Mouse (Mus musculus): ENCODE data around the gene Cd209f.
"Not testable (repeated sequence)": the region's sequence is repeated elsewhere in the genome, so short reads cannot be mapped to it uniquely, and the experiment has no call there.

Gene Cd209f

DNA sequence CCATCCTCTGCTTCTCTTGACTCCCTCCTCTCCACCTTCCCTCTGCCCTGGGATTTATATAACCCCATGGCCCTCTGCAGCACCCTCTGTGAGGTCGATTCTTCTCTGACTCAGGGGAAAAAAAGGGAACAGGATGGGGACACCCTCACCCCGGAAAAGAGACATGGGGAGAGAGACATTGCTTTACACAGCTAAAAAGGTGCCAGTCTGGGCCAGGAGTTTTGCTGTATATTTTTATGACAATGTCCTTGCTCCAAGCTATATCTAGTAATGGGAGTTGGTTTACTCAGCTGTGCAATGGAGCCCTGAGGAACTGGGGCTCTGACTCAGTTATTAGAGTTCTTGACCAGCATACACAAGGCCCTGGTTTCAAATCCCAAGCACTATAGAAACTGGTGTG is at the start of gene Cd209f:
Cd209f (minus strand) TSS at position 101 of the 400 bp plus-strand sequence.
- not testable (repeated sequence) for DNase-seq (ENCODE audit: low read depth, low spot score)

DNA sequence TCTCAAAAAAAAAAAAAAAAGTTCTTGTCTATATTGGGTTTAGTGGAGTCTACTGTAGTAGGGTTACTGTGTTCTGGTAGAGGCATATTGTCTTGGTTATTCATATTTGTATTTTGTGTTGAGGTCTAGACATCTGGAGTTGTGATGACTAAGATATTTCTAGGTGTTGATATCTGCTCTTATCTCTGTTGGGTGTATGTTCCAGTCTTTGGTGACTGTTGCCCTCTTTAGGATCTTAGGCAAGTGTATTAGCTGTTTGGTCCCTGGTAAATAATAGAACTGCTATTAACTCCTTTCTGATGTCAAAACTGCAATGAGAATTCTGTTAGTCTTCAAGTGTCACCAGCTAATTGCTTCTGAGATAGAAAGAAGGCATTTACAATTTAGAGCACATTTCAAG is 49.2 kb upstream of the Cd209f start:
- DNase-seq (ENCODE audit: low read depth, low spot score), result no peak

DNA sequence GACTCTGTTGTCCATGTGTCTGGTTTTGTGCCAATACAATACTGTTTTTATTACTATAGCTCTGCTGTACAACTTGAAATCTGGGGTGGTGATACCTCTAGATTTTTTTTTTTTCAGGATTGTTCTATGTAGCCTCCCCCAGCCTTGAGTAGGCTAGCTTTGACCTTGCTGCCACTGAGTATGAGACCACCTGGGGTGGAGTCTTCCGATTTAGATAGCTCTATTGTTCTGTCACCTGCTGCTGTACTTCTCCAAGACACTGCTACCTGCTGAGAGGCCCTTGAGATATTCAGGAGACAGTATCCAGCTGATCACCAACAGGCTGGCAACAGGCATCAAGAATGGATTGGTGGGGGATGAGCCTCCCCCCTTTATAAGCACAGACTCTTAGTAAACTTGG is 41.6 kb upstream of the Cd209f start:
- peak; percentile 88 for DNase-seq (ENCODE audit: low read depth, low spot score)

DNA sequence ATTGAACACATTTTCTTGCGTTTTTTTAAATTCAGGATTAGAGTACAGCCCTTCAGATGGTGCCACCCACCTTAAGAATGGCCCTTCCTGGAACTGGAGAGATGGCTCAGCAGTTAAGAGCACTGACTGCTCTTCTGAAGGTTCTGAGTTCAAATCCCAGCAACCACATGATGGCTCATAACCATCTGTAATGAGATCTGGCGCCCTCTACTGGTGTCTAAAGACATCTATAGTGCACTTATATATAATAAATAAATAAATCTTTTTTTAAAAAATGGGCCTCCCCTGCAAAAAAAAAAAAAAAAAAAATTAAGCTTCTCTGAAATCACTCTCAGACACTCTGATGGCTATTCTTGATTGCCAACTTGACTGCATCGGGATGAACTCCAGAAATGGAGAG is 36.1 kb upstream of the Cd209f start:
- peak; percentile 23 for DNase-seq (ENCODE audit: low read depth, low spot score)

DNA sequence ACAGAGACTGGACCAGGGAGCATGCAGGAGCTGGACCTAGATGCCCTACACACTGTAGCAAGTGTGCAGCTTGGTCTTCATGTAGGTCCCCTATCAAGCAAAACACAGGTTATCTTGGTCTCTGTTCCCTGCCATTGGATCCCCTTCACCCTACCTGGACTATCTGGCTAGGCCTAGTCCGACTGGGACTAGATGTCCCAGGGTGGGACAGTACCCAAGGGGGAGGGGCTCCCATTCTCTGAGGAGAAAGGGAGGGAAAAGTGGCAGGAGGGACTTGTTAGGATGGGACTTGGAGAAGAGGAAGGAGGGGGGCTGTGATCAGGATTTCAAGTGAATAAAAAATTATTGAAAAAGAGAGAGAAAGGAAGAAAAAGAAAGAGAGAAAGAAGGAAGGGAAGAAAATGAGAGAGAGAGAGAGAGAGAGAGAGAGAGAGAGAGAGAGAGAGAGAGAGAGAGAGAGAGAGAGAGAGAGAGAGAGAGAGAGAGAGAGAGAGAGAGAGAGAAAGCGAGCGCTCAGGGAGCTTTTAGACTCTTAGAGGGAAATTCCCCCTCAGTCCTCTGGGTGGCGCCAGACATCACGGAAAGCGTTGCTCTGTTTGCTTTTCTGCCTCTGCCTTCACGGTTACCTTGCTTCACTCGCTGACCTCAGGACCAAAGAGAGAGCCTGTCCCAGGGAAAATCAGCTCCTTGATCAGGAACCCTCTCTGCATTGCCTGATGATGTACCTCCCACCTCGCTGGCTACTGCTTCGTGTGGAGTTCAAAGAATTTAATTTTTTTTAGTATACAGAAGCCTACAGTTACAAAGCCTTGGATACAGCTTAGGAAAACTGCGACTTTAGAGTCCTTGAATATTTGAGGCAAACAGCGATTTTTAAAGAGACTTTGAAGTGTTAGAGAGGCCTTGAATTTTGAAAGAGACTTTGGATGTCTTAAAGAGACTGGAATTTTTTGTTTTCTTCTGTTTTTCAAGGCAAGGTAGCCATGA is 34.3 kb upstream of the Cd209f start:
- DNase-seq (ENCODE audit: low read depth, low spot score), result peak; percentile 79

DNA sequence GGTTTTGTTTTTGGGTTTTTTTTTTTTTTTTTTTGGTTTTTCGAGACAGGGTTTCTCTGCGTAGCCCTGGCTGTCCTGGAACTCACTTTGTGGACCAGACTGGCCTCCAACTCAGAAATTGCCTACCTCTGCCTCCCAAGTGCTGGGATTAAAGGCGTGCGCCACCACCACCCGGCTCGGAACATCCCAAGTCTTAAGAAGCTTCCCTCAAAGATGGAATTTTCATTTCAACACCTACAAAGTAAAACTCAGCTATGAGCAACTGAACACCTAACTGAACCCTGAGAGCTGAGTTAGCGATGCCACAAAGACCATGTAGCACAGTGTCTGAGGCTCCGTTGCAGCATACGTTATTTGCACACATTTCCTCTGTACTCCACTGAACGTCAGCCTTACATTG is 28.2 kb upstream of the Cd209f start, which contains the start of gene Cd209g:
Cd209g (plus strand) TSS at position 301 of the 400 bp plus-strand sequence.
- DNase-seq (ENCODE audit: low read depth, low spot score), result no peak

DNA sequence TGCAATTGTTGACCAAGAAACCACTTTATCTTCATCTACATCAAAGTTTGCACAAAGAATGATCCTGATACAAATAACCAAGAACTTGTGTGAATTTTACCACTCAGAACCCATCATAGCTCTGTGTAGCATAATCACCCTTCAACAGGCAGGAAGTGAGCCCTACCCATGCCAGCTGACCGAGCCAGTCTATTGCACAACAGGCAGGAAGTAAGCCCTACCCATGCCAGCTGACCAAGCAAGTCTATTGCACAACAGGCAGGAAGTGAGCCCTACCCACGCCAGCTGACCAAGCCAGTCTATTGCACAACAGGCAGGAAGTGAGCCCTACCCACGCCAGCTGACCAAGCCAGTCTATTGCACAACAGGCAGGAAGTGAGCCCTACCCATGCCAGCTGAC is 17.1 kb downstream of the Cd209f start:
- not testable (repeated sequence) for DNase-seq (ENCODE audit: low read depth, low spot score)

DNA sequence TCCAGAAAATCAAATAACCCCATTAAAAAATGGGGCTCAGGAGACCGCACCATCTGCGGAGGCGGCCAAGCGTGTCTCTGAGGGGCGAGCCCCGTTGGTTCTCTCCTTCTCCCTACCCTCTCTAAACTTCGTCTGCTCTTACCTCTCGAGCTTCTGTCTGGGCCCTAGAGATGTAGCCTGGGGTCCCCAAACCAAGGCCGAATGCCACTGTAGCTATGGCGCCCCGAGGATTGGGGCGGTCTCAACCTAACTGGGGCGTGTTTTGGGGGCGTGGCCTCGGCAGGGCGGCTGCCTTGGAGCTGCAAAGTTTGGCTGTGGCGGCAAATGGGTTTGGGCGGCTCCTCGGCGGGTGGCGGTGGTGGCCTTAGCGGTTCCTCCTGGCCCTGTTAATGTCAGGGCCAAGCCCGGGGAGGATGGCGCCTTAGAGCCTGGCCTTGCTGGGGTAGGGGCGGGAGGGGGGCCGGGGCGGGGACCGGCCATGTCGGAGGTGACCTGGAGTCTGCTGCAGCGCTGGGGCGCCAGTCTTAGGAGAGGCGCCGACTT is 18.4 kb downstream of the Cd209f start:
- not testable (repeated sequence) for DNase-seq (ENCODE audit: low read depth, low spot score)
